Mouse (Mus musculus) erythroblast, embryonic 14.5 days (primary cell): Measurements from ENCODE around the gene BC048562.

Source experiments
- GATA1 ChIP-seq: IDR thresholded peaks from 2 replicates; pipeline ENCODE4 v1.6.1; 2012; ENCODE audit warnings: low read length, inconsistent platforms, mixed read lengths
- TAL1 ChIP-seq: IDR thresholded peaks from 3 replicates; pipeline ENCODE4 v1.6.1; 2012; ENCODE audit warnings: low read length, inconsistent platforms, mixed read lengths

GRCm38 (mm10) chr9:108466219-108466618, 29.9 kb downstream of the BC048562 start:
- TF ChIP-seq GATA1 (no peak), TAL1 (no peak)
